Mouse (Mus musculus): Measurements from ENCODE around the gene Mbd3.

GRCm38 (mm10) chr10:80387522-80387959 is 11.8 kb downstream of the Mbd3 start, which contains the start of gene Mex3d:
- no peak for TF ChIP-seq CTCF (IDR thresholded peaks at IDR 0.05; ENCODE audit: control insufficient read depth, insufficient read depth, insufficient replicate concordance, low read depth, low read length)
- TF ChIP-seq POLR2A (IDR thresholded peaks at IDR 0.05; ENCODE audit: control insufficient read depth, low read depth, low read length): peak; percentile 74; the same call in 1 of the 2 replicates
